Mouse (Mus musculus): ENCODE results near the gene Prelid3b. TPM values are rescaled to one million over a fixed set of nuclear protein-coding genes. Genes with fewer than 3 reads are reported as not detected.

Prelid3b gene
- 87.6 and 87.7 TPM in 2 replicates for polyA plus RNA-seq (2015; fragmentation: Nextera tagmentation; extraction: Ambion mirVana)

GRCm38 (mm10) chr2:174472818-174473549, at the start of gene Prelid3b:
Prelid3b (minus strand) TSS chr2:174473081.

GRCm38 (mm10) chr2:174463789-174464523, 8.9 kb downstream of the Prelid3b start, which contains the start of gene Atp5e:
Atp5e (minus strand) TSS chr2:174464105.

GRCm38 (mm10) chr2:174450353-174450752, 22.5 kb downstream of the Prelid3b start, which contains the start of gene Tubb1:
Tubb1 (plus strand) TSS chr2:174450695.

GRCm38 (mm10) chr2:174438737-174439449, 34.0 kb downstream of the Prelid3b start, which contains the start of gene Ctsz:
Ctsz (minus strand) TSS chr2:174439039.

GRCm38 (mm10) chr2:174415731-174416310, 57.1 kb downstream of the Prelid3b start, which contains the start of gene Nelfcd:
Nelfcd (plus strand) TSS chr2:174415804.

Other genes with a start within 250 kb of the Prelid3b start
- gene Gnas, start 188.8 kb downstream of the Prelid3b start, polyA plus RNA-seq (2015; fragmentation: Nextera tagmentation; extraction: Ambion mirVana): 1,946 and 2,078 TPM in 2 replicates
- gene Gm20721, start 126.4 kb downstream of the Prelid3b start, polyA plus RNA-seq (2015; fragmentation: Nextera tagmentation; extraction: Ambion mirVana): 13.3 and 18.0 TPM in 2 replicates
- 73.4 and 79.8 TPM in 2 replicates for gene Nelfcd, start 57.3 kb downstream of the Prelid3b start, polyA plus RNA-seq (2015; fragmentation: Nextera tagmentation; extraction: Ambion mirVana)
- 75.3 and 77.7 TPM in 2 replicates for gene Ctsz, start 34.0 kb downstream of the Prelid3b start, polyA plus RNA-seq (2015; fragmentation: Nextera tagmentation; extraction: Ambion mirVana)
- gene Tubb1, start 22.4 kb downstream of the Prelid3b start, polyA plus RNA-seq (2015; fragmentation: Nextera tagmentation; extraction: Ambion mirVana): 0.17 and 0.21 TPM in 2 replicates
- 870 and 1,030 TPM in 2 replicates for gene Atp5e, start 9.0 kb downstream of the Prelid3b start, polyA plus RNA-seq (2015; fragmentation: Nextera tagmentation; extraction: Ambion mirVana)
- gene Zfp831, start 170.5 kb upstream of the Prelid3b start, polyA plus RNA-seq (2015; fragmentation: Nextera tagmentation; extraction: Ambion mirVana): not detected in 2 replicates